Mouse (Mus musculus) kidney, postnatal 0 days (tissue): ENCODE data around the gene Plin4. TPM values are rescaled to one million over a fixed set of nuclear protein-coding genes. Genes with fewer than 3 reads are reported as not detected.

Experiments used
- ATAC-seq: fragments of 200-750 bp; cut with Nextera tagmentation; replicated peaks from 2 replicates; pipeline ENCODE4 v1.8.0; 2017; ENCODE audit warnings: low read depth, moderate number of reproducible peaks, moderate TSS enrichment, moderate library complexity; ENCODE audit not compliant: low FRiP score
- DNase-seq: peaks from one replicate; pipeline ENCODE4 v3.0.0-alpha.2; 2016; ENCODE audit warnings: low spot score
- H3K27ac ChIP-seq: fragments of 300-500 bp; sonication (generic); 2 replicates; pipeline ENCODE4 v1.5.1; 2014; ENCODE audit warnings: mild to moderate bottlenecking
- H3K27me3 ChIP-seq: fragments of 300-500 bp; sonication (generic); 2 replicates; pipeline ENCODE4 v1.6.1; 2014; ENCODE audit warnings: low read length, mixed read lengths; ENCODE audit not compliant: insufficient read depth
- H3K36me3 ChIP-seq: fragments of 300-500 bp; sonication (generic); 2 replicates; pipeline ENCODE4 v1.6.1; 2014; ENCODE audit warnings: low read length, mixed read lengths; ENCODE audit not compliant: insufficient read depth
- H3K4me1 ChIP-seq: fragments of 300-500 bp; sonication (generic); replicated peaks from 2 replicates; pipeline ENCODE4 v1.6.1; 2014; ENCODE audit warnings: antibody characterized with exemption, low read length, mixed read lengths; ENCODE audit not compliant: insufficient read depth
- H3K4me2 ChIP-seq: fragments of 300-500 bp; sonication (generic); 2 replicates; pipeline ENCODE4 v1.6.1; 2014; ENCODE audit warnings: mild to moderate bottlenecking, low read length, moderate library complexity, mixed read lengths
- H3K4me3 ChIP-seq: fragments of 300-500 bp; sonication (generic); replicated peaks from 2 replicates; pipeline ENCODE4 v1.5.1; 2014; ENCODE audit warnings: low read depth, low read length
- H3K9ac ChIP-seq: fragments of 300-500 bp; sonication (generic); 2 replicates; pipeline ENCODE4 v1.6.1; 2014; ENCODE audit warnings: low read depth, low read length
- H3K9me3 ChIP-seq: fragments of 300-500 bp; sonication (generic); replicated peaks from 2 replicates; pipeline ENCODE4 v1.6.1; 2016; ENCODE audit warnings: low read length, inconsistent platforms, mixed read lengths
- CTCF ChIP-seq: IDR thresholded peaks from 2 replicates; pipeline ENCODE4 v1.5.1; 2016; ENCODE audit warnings: antibody characterized with exemption, low read depth, mild to moderate bottlenecking, moderate library complexity
- WGBS: fragments of 180-500 bp; shearing (Covaris S2); extraction: QIAGEN DNeasy Blood & Tissue Kit; methylation state at CpG from one replicate; pipeline ENCODE4 v1.1.7; 2014; 5-methylcytosine and 5-hydroxymethylcytosine counted together
- polyA plus RNA-seq: library from polyadenylated mRNA; unstranded; fragments of >200 nt; fragmentation: Nextera tagmentation; extraction: Ambion mirVana; gene quantifications from 2 replicates; pipeline ENCODE4 v1.2.1, GENCODE M21; 2015

The Plin4 gene
- polyA plus RNA-seq, 1 experiment from 2014 or later: 0.08 TPM

DNA sequence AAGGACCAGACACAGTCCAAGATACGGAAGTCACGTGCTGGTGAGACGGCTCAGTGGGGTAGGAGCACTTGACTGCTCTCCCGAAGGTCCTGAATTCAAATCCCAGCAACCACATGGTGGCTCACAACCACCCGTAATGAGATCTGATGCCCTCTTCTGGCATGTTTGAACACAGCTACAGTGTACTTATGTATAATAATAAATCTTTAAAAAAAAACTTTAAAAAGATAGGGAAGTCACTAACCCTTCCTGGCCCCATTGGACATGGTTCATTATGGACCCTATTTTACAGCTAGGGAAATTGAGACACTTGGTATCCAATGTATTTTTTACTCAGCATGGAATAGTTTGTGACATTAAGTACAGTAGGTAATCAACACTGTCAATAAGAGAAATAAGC lies 32.1 kb downstream of the Plin4 start:
- 92% methylated on average over 5 of the region's 5 CpGs for WGBS
- H3K27me3 ChIP-seq: no peaks in the 10 kb centered on the region
- no peak for ATAC-seq
- no peak overlapping the region for H3K9ac ChIP-seq
- no peak for TF ChIP-seq CTCF
- DNase-seq: no peak
- H3K9me3 ChIP-seq: no peaks in the 10 kb centered on the region
- H3K27ac ChIP-seq: no peak overlapping the region
- no peak overlapping the region for H3K4me2 ChIP-seq
- H3K4me3 ChIP-seq: no peak overlapping the region
- H3K36me3 ChIP-seq: 0 out of 2 replicates have a peak, but pooled peaks cover 6% of the 10 kb centered on the region
- peaks cover 17% of the 10 kb centered on the region for H3K4me1 ChIP-seq

DNA sequence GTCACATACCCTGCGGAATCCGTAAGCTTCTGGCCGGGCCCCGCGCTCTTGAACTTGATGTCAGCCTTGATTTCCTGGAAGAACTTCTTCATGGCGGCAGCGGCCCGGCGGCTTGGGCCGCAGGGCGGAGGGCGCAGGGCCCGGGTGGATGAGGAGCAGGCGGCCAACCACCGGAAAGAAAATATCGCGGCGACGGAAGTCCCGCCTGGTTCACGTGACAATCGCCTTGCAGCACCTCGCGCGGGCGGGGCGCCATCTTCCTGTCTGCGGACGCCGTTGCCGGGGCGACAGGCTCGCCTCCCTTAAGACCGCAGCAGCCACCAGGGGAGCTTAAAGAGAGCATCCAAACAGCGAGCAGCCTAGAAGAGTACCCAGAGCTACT lies 34.8 kb downstream of the Plin4 start, which contains the start of gene Ubxn6:
Gene Ubxn6 (minus strand): TSS at position 202 of the 382 bp plus-strand sequence.
- Histone ChIP-seq H3K4me2 (peak within 1 kb of the TSS; percentile 58), H3K4me3 (peak within 1 kb of the TSS; percentile 57), H3K27ac (peak within 1 kb of the TSS; percentile 97), H3K27me3 (no peaks in the 10 kb centered on the region), H3K9me3 (no peaks in the 10 kb centered on the region), H3K4me1 (peaks cover 4% of the 10 kb centered on the region; the same call in 1 of the 2 replicates), H3K36me3 (peaks cover 24% of the 10 kb centered on the region), H3K9ac (peak within 1 kb of the TSS; percentile 74)
- DNase-seq (peak; percentile 99), ATAC-seq (peak; percentile 57)
- under 1% methylated on average over 35 of the region's 35 CpGs for WGBS
- peak; percentile 59 for TF ChIP-seq CTCF

DNA sequence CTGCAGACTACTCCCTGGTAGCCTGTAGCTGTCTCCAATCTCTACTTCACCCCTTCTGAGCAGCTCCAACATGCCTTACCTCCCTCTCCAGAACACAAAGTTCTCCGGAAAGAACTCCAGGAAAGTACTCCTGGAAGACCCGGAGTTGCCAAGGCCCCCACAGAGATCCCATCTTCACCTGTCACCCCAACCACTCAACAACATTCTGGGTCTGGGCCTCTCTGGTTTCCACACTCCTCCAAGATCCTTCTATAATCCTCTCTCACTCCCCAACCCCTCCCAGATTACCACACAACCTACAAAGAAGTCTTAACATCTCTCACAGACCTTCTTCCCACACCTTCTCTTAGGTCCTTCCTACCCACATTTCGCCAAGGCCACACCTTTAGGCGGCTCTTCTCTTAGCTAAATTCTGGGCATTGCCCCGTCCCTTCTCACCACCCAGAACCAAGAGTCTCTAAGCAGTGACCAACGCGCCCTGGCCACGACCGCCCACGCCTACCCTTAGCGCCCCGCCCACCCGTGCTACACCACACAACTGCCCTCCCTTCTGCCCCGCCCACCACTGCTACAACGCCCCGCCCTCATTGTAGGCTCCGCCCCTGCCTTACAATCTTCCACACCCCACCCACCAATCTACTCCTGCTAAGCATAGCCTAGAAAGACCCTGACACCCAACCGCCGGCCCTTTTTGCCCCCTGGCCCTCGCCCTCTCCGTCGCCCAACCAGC lies 35.3 kb downstream of the Plin4 start:
- peak overlapping the region; percentile 74 for H3K9ac ChIP-seq
- H3K9me3 ChIP-seq: no peaks in the 10 kb centered on the region
- H3K4me3 ChIP-seq: peak overlapping the region; percentile 57
- no peaks in the 10 kb centered on the region for H3K27me3 ChIP-seq
- ATAC-seq (peak; percentile 30), DNase-seq (peak; percentile 96)
- TF ChIP-seq CTCF: no peak
- peak overlapping the region; percentile 97 for H3K27ac ChIP-seq
- H3K4me2 ChIP-seq: peak overlapping the region; percentile 58
- peaks cover 4% of the 10 kb centered on the region; the same call in 1 of the 2 replicates for H3K4me1 ChIP-seq
- peaks cover 29% of the 10 kb centered on the region for H3K36me3 ChIP-seq
- WGBS: 8% methylated on average over 22 of the region's 22 CpGs

- Histone ChIP-seq H3K36me3 (peaks cover 49% of the 10 kb centered on the region), H3K9me3 (no peaks in the 10 kb centered on the region), H3K4me2 (no peak overlapping the region), H3K27ac (no peak overlapping the region), H3K9ac (no peak overlapping the region), H3K27me3 (no peaks in the 10 kb centered on the region), H3K4me1 (peaks cover 4% of the 10 kb centered on the region; the same call in 1 of the 2 replicates), H3K4me3 (no peak overlapping the region)
- no peak for TF ChIP-seq CTCF
- ATAC-seq: no peak
- DNase-seq: no peak
- 92% methylated on average over 5 of the region's 5 CpGs for WGBS
Observed at GRCm38 (mm10) chr17:56072243-56072642, 37.4 kb downstream of the Plin4 start.

GRCm38 (mm10) chr17:56071126-56071525 lies 38.5 kb downstream of the Plin4 start:
- DNase-seq (no peak), ATAC-seq (no peak)
- H3K4me1 ChIP-seq: peaks cover 4% of the 10 kb centered on the region; the same call in 1 of the 2 replicates
- H3K36me3 ChIP-seq: peaks cover 58% of the 10 kb centered on the region
- no peak overlapping the region for H3K27ac ChIP-seq
- H3K27me3 ChIP-seq: no peaks in the 10 kb centered on the region
- no peaks in the 10 kb centered on the region for H3K9me3 ChIP-seq
- H3K4me3 ChIP-seq: no peak overlapping the region
- H3K9ac ChIP-seq: no peak overlapping the region
- H3K4me2 ChIP-seq: no peak overlapping the region
- no peak for TF ChIP-seq CTCF

GRCm38 (mm10) chr17:56069066-56069465 lies 40.5 kb downstream of the Plin4 start:
- H3K4me1 ChIP-seq: peaks cover 4% of the 10 kb centered on the region; the same call in 1 of the 2 replicates
- TF ChIP-seq CTCF: no peak
- H3K4me2 ChIP-seq: no peak overlapping the region
- H3K36me3 ChIP-seq: peaks cover 71% of the 10 kb centered on the region
- no peak overlapping the region for H3K4me3 ChIP-seq
- no peak for ATAC-seq
- DNase-seq: no peak
- H3K27me3 ChIP-seq: no peaks in the 10 kb centered on the region
- no peak overlapping the region for H3K9ac ChIP-seq
- H3K27ac ChIP-seq: no peak overlapping the region
- 95% methylated on average over 14 of the region's 14 CpGs for WGBS
- H3K9me3 ChIP-seq: no peaks in the 10 kb centered on the region

DNA sequence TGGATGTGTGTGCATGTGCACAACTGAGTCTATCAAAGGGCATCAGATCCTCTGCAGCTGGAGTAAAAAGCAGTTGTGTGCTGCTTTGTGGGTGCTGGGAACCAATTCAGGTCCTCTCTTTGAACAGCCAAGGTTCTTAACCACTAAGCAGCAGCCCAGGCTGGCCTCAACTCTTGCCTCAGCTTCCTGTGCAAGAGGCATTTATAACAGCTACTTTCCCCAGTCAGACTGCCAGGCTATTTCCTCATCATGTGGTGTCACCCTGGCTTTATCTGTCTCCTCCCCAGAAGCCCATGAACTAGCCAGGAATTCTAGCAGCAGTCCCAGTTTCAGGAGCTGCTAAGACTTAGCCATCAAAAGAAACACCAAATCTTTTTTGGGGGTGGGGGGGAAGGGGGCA lies 43.2 kb downstream of the Plin4 start:
- H3K27ac ChIP-seq: no peak overlapping the region
- ATAC-seq: no peak
- no peak overlapping the region for H3K9ac ChIP-seq
- no peaks in the 10 kb centered on the region for H3K4me1 ChIP-seq
- DNase-seq: no peak
- no peak for TF ChIP-seq CTCF
- H3K4me3 ChIP-seq: no peak overlapping the region
- no peaks in the 10 kb centered on the region for H3K27me3 ChIP-seq
- H3K36me3 ChIP-seq: peaks cover 87% of the 10 kb centered on the region
- no peaks in the 10 kb centered on the region for H3K9me3 ChIP-seq
- no peak overlapping the region for H3K4me2 ChIP-seq
